Mouse (Mus musculus) heart, postnatal 10 days (tissue): ENCODE data around the gene Fibin. TPM values are rescaled to one million over a fixed set of nuclear protein-coding genes. Genes with fewer than 3 reads are reported as not detected.

Source experiments
- DNase-seq, 2 experiments: peaks; one replicate each; pipeline ENCODE4 v3.0.0; 2021
- intact Hi-C: fragments of 180-260 bp; cut with DNase I; formaldehyde crosslinking; loops from one replicate; pipeline ENCODE4 v1.15.1; 2025
- total RNA-seq, 2 experiments: library from RNA; stranded (reverse); gene quantifications; 2 replicates each; pipeline ENCODE4 v1.2.3; 2021

The Fibin gene
- total RNA-seq, 2 experiments from 2014 or later, result 9.9 to 11.5 TPM

DNA sequence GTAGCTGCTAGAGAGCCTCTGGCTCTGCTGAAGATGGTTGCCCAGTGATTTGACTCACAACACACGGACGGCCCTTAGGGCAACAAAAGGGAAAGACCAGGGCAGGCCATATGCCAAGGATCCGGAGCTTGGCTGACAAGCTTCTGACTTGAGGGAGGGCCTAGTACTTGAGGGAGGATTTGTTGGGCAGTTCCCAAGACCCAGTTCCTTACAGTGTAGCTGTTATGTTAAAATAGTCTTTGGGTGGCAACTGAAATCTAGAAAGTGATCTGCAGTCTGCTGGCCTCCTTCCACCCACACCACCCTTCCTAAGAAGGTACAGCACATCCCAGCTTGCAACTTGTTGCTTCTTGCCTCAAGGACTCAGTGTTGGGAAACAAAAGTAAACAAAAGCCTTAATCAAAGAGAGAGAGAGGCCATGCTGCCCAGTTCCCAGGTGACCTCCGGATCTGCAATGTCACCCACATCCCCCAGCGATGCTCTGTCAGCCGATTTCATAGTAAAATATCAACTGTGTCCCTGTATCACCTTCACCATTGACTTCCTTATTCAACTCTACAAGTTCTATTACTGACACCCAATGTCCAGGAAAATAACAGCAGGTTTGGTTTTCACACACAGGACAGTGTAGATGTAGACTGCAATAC, 48.4 kb downstream of the Fibin start, which contains the start of gene Bbox1:
Gene Bbox1 (minus strand): TSS at position 52 of the 647 bp plus-strand sequence.
- peak; percentile 32 to 34 for DNase-seq
- intact Hi-C loops, result no loop called here

DNA sequence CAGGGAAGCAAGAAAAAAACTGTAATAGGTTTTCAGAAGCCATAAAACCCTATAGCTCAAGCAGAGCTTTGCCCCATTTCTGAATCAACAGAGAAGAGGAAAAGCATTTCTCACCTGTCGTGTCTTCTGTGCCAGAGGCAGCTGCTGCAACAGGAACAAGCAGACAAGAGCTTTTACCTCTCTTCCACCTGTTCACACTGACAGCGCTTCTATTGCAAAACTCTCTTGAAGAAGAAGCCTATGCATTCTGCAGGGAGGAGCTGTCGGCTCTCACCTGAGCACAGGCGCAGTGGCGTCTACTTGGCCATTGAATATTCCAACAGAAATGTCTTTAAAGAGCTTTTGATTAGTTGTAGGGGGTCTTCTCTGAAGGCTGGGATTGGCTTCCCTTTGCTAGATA, 48.9 kb downstream of the Fibin start:
- no peak for DNase-seq
- intact Hi-C loops, result no loop called here

DNA sequence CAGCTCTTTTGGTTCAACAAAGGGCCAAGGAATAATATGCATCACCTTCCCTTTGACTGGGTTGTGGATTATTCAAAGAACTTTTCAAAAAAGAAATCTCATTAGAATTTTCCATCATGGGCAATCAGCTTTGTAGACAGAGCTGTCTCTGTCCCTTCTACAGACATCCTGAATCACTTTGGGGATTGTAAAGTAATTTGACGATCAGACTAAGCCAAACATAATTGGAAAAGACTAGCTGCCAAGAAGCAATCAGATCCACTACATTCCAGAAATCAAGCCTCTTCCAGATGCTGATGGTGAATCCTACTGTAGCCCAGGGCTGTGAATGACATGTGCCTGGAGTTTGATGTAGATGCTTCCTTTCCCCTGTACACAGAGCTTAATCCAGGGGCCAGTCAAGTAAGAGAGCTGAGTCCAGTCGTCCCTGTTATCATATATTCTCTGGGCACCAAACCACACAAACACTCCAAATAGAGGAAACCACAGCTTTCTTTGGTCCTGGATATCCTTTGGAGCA, 49.6 kb downstream of the Fibin start:
- intact Hi-C loops, result no loop called here
- no peak for DNase-seq

Other genes with a start within 250 kb of the Fibin start
- under 1 TPM; 0.12 to 0.14 TPM for gene Bbox1, start 48.6 kb downstream of the Fibin start, total RNA-seq
- gene Slc5a12, start 234.1 kb upstream of the Fibin start, total RNA-seq, result not detected